Mouse (Mus musculus) CD4-positive, CD25-positive, alpha-beta regulatory T cell, adult 2 months (primary cell): ENCODE measurements around the gene Glrx3.

Source experiments
- DNase-seq: peaks from one replicate; pipeline ENCODE4 v3.0.0-alpha.2; 2012; ENCODE audit warnings: low read depth, low spot score

The Glrx3 gene

DNA sequence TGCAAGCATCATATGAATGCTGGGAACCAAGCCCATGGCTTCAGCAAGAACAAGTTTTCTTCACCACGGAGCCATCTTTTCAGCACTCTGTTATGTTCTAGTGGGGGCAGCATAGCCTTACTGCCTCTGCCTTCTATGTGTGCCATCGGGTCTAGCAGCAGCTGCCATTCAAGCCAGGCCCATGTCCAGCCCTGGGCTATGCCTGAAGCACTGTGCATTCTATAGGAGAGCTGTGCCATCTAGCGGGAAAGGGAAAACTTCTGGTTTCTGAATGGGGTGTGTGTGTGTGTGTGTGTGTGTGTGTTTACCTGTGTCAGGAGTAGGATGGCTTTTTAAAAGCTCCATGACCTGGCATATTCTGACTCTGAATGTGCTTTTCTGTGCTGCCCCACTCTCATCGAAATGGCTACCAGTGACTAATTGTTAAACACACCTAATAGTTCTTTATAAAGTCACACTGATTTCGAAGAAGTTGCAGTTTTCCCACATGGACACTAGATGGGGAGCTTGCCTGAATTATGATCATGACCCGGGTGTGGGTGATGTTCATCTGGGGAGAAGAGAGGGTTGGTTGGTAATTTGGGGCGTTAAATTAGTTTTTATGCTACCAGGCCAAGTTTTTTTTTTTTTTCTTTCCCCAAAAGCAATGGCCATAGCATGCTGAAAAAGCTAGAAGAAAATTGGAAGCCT lies 34.2 kb downstream of the Glrx3 start:
- peak; percentile 12 for DNase-seq

DNA sequence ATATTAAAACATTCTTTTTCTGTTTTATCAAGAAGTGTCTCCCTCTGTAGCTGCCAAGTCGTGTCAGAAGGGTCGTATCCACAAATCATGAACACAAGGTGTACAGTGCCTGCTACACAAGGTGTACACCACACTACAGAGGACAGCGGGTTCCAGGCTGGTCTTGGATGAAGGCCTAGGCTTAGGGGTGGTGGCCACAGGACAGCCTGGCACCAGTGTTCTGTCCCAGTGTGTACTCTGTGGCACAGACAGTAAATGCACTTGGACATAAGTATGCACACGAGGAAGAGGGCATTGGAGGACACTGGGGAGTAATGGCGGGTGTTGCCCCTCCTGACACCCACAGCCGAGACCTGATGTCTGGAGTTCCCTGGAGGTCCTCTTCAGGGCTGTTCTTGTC lies 34.7 kb downstream of the Glrx3 start:
- no peak for DNase-seq

DNA sequence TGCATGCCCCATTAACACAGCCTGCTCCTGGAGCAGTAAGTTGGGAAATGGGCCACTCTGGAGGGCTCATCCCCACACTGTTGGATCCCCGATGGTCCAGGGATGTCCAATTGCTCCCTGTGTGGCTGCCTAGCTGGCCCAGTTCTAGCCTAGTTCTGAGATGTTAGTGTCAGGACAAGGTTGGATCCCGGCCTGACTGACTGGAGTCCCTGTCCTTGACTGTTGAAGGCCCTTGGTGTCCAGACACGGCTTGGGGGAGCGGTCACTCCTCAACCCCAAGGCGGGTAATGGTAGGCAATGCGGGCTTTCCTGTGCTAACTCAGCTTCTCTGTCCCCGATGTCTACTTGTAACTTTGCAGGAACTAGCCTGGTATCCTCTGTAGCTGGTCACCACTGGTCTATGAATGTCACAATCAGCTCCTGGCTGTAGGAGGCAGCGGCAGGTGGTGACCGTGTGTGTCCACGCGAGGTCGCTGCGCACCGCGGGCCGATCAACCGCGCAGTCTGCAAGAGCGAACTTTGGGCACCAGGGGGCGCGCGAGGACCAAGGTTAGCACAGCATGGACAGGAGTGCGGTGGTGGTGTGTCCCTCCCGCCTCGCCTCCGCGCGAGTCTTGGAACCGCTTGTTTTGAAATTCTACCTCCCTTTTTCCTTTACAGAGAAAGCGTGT lies 40.7 kb downstream of the Glrx3 start:
- peak; percentile 95 for DNase-seq

DNA sequence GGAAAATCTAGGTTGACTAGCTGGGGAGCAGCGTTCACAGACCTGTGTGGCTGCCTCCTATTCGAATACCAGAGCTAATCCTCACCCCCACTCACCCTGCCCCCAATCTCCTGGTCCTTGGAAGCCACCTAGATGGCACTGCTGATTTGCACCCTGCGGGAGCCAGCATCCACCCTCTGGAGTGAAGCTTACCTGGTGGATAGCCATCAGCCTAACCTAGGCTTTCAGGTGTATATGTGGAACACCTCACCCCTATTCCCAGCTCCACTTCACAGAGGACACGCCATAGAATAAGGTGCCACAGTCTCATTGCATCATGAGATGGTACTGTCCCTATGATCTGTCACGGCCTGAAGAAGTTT lies 41.2 kb downstream of the Glrx3 start:
- no peak for DNase-seq

DNA sequence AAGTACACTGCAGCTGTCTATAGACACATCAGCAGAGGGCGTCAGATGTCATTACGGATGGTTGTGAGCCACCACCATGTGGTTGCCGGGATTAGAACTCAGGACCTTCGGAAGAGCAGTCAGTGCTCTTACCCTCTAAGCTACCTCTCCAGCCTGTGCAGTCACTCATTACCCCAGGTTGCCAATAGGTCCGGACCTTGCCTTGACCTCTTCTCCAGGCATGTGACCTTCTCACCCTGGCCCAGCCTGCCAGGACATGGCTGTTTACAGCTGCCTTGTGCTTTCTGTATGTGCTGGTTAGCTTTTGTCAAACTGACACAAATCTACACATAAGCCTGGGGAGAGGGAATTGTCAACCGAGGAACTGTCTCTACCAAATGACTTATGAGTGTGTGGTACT lies 43.4 kb downstream of the Glrx3 start:
- no peak for DNase-seq

DNA sequence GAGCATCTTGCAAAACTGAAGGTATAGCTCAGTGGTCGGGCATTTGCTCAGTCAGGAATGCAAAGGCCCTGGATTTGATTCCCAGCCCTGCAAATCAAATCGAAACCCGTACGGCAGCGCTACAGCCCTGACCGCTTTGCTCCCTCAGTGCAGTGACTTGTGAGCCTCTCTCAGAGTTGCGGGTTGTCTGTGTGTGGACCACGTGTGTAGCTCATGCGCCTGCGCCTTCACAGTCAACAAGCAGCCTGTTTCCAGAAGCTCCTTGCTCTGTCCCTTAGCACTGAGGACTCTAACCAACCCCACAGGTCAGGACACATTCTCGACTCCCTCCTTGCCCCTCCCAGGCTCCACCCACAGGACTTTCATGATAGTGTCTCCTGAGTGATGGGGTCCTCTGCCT lies 46.6 kb downstream of the Glrx3 start:
- no peak for DNase-seq

DNA sequence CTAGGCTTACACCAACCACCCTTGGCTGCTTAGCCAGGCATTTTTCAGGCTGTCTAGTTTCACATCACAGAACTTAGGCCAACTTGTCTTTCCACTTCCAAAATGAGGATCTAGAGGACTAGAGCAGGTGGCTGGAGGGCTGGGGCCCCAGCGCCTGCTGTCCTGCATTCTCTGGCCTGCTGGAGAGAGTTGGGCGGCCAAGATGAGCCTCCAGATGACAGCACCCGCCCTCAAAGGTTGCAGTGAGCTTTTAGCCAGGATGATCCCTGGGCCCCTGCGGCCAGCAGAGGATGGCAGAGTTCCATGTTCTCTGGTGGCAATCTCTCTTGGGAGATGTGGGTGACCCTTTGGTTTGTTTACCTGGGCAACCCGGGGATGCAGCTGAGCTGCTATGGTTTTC lies 51.0 kb downstream of the Glrx3 start:
- no peak for DNase-seq

DNA sequence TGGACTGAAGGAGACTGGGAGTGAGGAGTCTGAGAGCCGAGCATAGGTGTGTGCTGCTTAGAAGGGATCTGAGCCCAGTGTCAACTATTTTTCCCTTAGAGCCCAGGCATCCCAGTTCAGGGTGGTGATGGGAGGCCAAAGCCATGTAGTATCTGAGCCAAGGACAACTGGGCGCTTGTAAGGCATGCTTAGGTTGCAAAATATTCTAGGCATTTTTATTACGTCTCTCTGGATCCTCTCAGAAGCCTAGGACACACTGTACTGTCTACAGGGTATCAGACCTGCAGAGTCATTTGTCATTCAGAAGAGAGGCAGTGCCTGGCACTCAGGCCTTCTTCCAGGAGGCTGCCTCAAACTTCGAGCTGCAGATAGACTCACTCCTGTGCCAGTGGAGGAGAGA lies 53.3 kb downstream of the Glrx3 start:
- no peak for DNase-seq

DNA sequence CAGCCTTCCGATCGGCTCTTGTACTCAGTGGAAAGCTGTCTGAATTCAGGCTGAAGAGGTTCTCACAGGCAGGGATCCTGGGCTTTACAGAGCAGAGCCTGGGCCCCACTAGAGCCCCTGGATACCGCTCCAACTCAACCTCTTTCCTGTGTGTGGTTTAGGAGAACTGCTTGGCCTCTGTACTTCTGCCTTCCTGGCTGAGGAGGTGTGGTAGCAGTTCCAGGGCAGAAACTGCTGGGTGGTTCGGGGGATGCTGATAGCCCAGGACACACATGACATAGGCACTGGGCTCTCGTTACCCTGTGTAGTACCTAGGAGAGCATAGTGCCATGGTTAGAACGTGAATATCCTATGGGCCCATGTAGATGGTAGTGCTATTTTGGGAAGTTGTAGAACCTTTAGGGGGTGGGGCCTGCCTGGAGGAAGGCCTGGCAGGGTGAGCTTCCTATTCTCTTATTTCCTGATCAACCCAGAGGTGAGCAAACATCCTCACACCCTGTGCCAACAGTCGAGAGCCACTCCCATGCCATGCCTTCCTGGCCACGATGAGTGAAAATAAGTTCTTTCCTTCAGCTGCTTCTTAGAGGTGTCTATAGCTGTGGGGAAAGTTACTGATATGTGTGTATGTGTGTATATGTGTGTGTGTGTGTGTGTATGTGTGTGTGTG lies 55.0 kb downstream of the Glrx3 start:
- DNase-seq, result no peak

DNA sequence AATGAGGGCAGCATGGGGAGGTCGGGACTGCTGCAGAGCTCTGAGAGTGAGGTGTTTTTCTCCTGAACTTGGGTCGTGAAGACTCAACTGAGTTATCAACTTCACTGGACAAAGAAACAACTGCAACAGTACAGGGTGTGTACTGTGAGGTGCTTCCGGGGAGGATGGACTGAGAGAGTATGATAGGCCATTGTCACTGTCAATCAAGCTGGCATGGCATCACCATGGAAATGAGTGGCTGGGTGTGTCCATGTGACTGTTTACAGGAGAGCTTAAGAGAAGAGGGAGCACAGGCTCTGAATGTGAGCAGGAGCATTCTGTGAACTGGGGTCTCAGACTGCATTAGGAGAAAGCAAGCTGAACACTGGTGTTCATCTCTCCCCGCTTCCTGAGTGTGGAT lies 61.3 kb downstream of the Glrx3 start:
- no peak for DNase-seq

DNA sequence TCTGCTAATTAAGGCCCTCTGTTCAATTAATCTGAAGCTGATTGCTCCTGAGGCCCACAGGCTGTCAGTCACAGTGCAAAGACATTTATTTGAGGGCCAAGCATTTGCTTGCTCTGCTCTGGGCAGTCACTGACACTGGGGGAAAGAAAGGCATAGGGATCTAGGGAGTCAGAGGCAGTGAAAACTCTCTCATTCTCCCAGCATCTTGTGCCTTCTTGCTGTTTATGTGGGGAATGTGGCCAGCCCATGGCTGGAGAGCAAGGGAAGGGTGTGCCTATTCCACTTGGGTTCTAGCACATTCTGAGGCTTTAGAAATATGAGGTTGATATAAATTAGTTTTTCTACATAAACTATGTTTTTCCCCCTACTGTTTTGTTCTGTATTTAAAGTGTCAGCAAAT lies 80.2 kb downstream of the Glrx3 start:
- DNase-seq, result no peak

DNA sequence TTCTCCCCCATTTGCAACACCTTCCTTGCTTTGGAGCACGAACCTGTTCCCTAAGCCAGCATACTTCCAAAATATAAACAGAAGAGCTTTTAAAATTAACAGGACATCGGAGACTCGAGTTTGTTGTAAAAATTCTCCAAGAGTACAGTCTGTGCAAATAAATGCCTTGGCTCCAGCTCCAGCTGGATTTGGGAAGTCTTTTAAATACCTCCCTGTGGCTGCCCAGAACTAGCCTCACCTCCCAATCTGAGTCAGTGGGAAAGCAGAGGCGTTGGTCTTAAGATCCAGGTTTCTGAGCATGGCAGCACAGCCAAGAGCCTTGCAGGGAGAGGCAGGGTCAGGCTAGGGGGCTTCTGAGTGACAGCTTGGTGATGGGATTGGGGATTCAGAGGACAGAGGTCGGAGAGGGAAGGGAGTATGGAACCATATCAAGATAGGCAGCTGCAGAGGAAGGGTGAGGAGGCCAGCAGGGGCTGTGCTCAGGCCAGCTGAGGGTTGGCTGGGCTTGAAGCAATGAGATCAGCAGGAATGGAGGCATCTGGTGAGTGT lies 80.7 kb downstream of the Glrx3 start:
- DNase-seq, result no peak
